Mouse (Mus musculus) neural tube, embryonic 12.5 days (tissue): ENCODE measurements at regions not wholly inside any gene's neighbourhood (a gene's known extent, or its start where the extent isn't known, plus 50 kb on each side); places are given as distances from the start of the nearest gene placed in this dataset.
A peak's percentile ranks its signal among the peaks of the same experiment; 100 is the strongest.
"Not testable (repeated sequence)": the region's sequence is repeated elsewhere in the genome, so short reads cannot be mapped to it uniquely, and the experiment has no call there.

ENCODE experiments used
- ATAC-seq: fragments of 200-750 bp; cut with Nextera tagmentation; 2 replicates; pipeline ENCODE4 v1.8.0; 2017; ENCODE audit warnings: low read depth, mild to moderate bottlenecking, moderate TSS enrichment, moderate library complexity; ENCODE audit not compliant: low FRiP score
- H3K27ac ChIP-seq: fragments of 300-500 bp; sonication (generic); 2 replicates; pipeline ENCODE4 v1.5.1; 2016
- H3K27me3 ChIP-seq: fragments of 300-500 bp; sonication (generic); replicated peaks from 2 replicates; pipeline ENCODE4 v1.6.1; 2016; ENCODE audit warnings: mild to moderate bottlenecking
- H3K36me3 ChIP-seq: fragments of 300-500 bp; sonication (generic); 2 replicates; pipeline ENCODE4 v1.6.1; 2016; ENCODE audit warnings: mild to moderate bottlenecking
- H3K4me1 ChIP-seq: fragments of 300-500 bp; sonication (generic); 2 replicates; pipeline ENCODE4 v1.6.1; 2016
- H3K4me2 ChIP-seq: fragments of 300-500 bp; sonication (generic); replicated peaks from 2 replicates; pipeline ENCODE4 v1.6.1; 2016; ENCODE audit warnings: mild to moderate bottlenecking
- H3K4me3 ChIP-seq: fragments of 300-500 bp; sonication (generic); 2 replicates; pipeline ENCODE4 v1.5.1; 2016
- H3K9ac ChIP-seq: fragments of 300-500 bp; sonication (generic); 2 replicates; pipeline ENCODE4 v1.6.1; 2016; ENCODE audit warnings: mild to moderate bottlenecking
- H3K9me3 ChIP-seq: fragments of 300-500 bp; sonication (generic); 2 replicates; pipeline ENCODE4 v1.6.1; 2016; ENCODE audit warnings: mild to moderate bottlenecking
- WGBS: fragments of 180-500 bp; shearing (Covaris S2); methylation state at CpG from one replicate; pipeline ENCODE4 v1.1.7; 2016; 5-methylcytosine and 5-hydroxymethylcytosine counted together

GRCm38 (mm10) chr8:26608001-26608400 lies 369.1 kb upstream of the Zfp703 start:
- no peak overlapping the region for H3K4me2 ChIP-seq
- ATAC-seq = no peak
- H3K9me3 ChIP-seq = peaks cover 14% of the 10 kb centered on the region; the same call in 1 of the 2 replicates
- WGBS = 88% methylated on average over 1 of the region's 1 CpGs
- H3K9ac ChIP-seq = no peak overlapping the region
- H3K27me3 ChIP-seq = no peaks in the 10 kb centered on the region
- H3K4me1 ChIP-seq = no peaks in the 10 kb centered on the region
- H3K27ac ChIP-seq = no peak overlapping the region
- no peak overlapping the region for H3K4me3 ChIP-seq
- no peaks in the 10 kb centered on the region for H3K36me3 ChIP-seq

- H3K9me3 ChIP-seq = peaks cover 14% of the 10 kb centered on the region; the same call in 1 of the 2 replicates
- H3K4me3 ChIP-seq = no peak overlapping the region
- no peak overlapping the region for H3K9ac ChIP-seq
- no peak overlapping the region for H3K4me2 ChIP-seq
- 70% methylated on average over 3 of the region's 3 CpGs for WGBS
- H3K36me3 ChIP-seq = no peaks in the 10 kb centered on the region
- no peak for ATAC-seq
- H3K4me1 ChIP-seq = no peaks in the 10 kb centered on the region
- H3K27me3 ChIP-seq = no peaks in the 10 kb centered on the region
- no peak overlapping the region for H3K27ac ChIP-seq
These were observed 368.5 kb upstream of the Zfp703 start for GRCm38 (mm10) chr8:26608588-26608987.

- ATAC-seq = no peak
- H3K27ac ChIP-seq = no peak overlapping the region
- no peaks in the 10 kb centered on the region for H3K4me1 ChIP-seq
- H3K27me3 ChIP-seq = no peaks in the 10 kb centered on the region
- no peaks in the 10 kb centered on the region for H3K36me3 ChIP-seq
- H3K9ac ChIP-seq = no peak overlapping the region
- no peak overlapping the region for H3K4me3 ChIP-seq
- no peak overlapping the region for H3K4me2 ChIP-seq
- peaks cover 6% of the 10 kb centered on the region; the same call in 1 of the 2 replicates for H3K9me3 ChIP-seq
These were observed 365.0 kb upstream of the Zfp703 start for GRCm38 (mm10) chr8:26612153-26612552.

- Histone ChIP-seq H3K27me3 (no peaks in the 10 kb centered on the region), H3K9me3 (no peaks in the 10 kb centered on the region), H3K4me3 (no peak overlapping the region), H3K27ac (peak overlapping the region; percentile 50; the same call in 1 of the 2 replicates), H3K4me2 (peak overlapping the region; percentile 45), H3K36me3 (no peaks in the 10 kb centered on the region), H3K4me1 (peaks cover 38% of the 10 kb centered on the region), H3K9ac (peak overlapping the region; percentile 33; the same call in 1 of the 2 replicates)
- ATAC-seq = peak; percentile 90
- WGBS = 4% methylated on average over 12 of the region's 12 CpGs
These were observed 354.6 kb upstream of the Zfp703 start for GRCm38 (mm10) chr8:26622311-26623052.

GRCm38 (mm10) chr8:26626186-26626585 lies 350.9 kb upstream of the Zfp703 start:
- H3K4me3 ChIP-seq = no peak overlapping the region
- no peaks in the 10 kb centered on the region for H3K36me3 ChIP-seq
- peaks cover 43% of the 10 kb centered on the region for H3K4me1 ChIP-seq
- H3K4me2 ChIP-seq = peak overlapping the region; percentile 44
- WGBS = 18% methylated on average over 14 of the region's 14 CpGs
- peak; percentile 56 for ATAC-seq
- no peak overlapping the region for H3K9ac ChIP-seq
- no peak overlapping the region for H3K27ac ChIP-seq
- no peaks in the 10 kb centered on the region for H3K9me3 ChIP-seq
- 0 out of 2 replicates have a peak, but pooled peaks cover 3% of the 10 kb centered on the region for H3K27me3 ChIP-seq

GRCm38 (mm10) chr8:26626651-26627077 lies 350.5 kb upstream of the Zfp703 start:
- WGBS = 12% methylated on average over 17 of the region's 17 CpGs

GRCm38 (mm10) chr8:26627191-26627891 lies 349.8 kb upstream of the Zfp703 start:
- no peaks in the 10 kb centered on the region for H3K36me3 ChIP-seq
- no peak overlapping the region for H3K9ac ChIP-seq
- H3K27me3 ChIP-seq = 0 out of 2 replicates have a peak, but pooled peaks cover 3% of the 10 kb centered on the region
- no peak overlapping the region for H3K4me3 ChIP-seq
- no peaks in the 10 kb centered on the region for H3K9me3 ChIP-seq
- H3K27ac ChIP-seq = peak overlapping the region; percentile 57; the same call in 1 of the 2 replicates
- 44% methylated on average over 18 of the region's 18 CpGs for WGBS
- ATAC-seq = no peak
- peak overlapping the region; percentile 44 for H3K4me2 ChIP-seq
- peaks cover 32% of the 10 kb centered on the region for H3K4me1 ChIP-seq

More at GRCm38 (mm10) chr8:26626651-26627077, 350.5 kb upstream of the Zfp703 start:
- Histone ChIP-seq H3K4me2 (peak overlapping the region; percentile 44), H3K36me3 (no peaks in the 10 kb centered on the region), H3K4me1 (peaks cover 39% of the 10 kb centered on the region), H3K9me3 (no peaks in the 10 kb centered on the region), H3K27me3 (0 out of 2 replicates have a peak, but pooled peaks cover 3% of the 10 kb centered on the region), H3K9ac (no peak overlapping the region), H3K27ac (peak overlapping the region; percentile 57; the same call in 1 of the 2 replicates), H3K4me3 (no peak overlapping the region)
- peak; percentile 17 for ATAC-seq

- H3K36me3 ChIP-seq = no peaks in the 10 kb centered on the region
- WGBS = 87% methylated on average over 2 of the region's 2 CpGs
- H3K4me1 ChIP-seq = peaks cover 23% of the 10 kb centered on the region
- H3K4me3 ChIP-seq = no peak overlapping the region
- H3K9me3 ChIP-seq = no peaks in the 10 kb centered on the region
- ATAC-seq = no peak
- 0 out of 2 replicates have a peak, but pooled peaks cover 6% of the 10 kb centered on the region for H3K27me3 ChIP-seq
- no peak overlapping the region for H3K9ac ChIP-seq
- no peak overlapping the region for H3K27ac ChIP-seq
- no peak overlapping the region for H3K4me2 ChIP-seq
These were observed 346.6 kb upstream of the Zfp703 start for GRCm38 (mm10) chr8:26630544-26630943.

- H3K36me3 ChIP-seq = no peaks in the 10 kb centered on the region
- 92% methylated on average over 1 of the region's 1 CpGs for WGBS
- H3K4me1 ChIP-seq = no peaks in the 10 kb centered on the region
- ATAC-seq = no peak
- H3K27ac ChIP-seq = no peak overlapping the region
- H3K9me3 ChIP-seq = no peaks in the 10 kb centered on the region
- no peak overlapping the region for H3K9ac ChIP-seq
- no peak overlapping the region for H3K4me2 ChIP-seq
- H3K27me3 ChIP-seq = 0 out of 2 replicates have a peak, but pooled peaks cover 3% of the 10 kb centered on the region
- H3K4me3 ChIP-seq = no peak overlapping the region
These were observed 341.4 kb upstream of the Zfp703 start for GRCm38 (mm10) chr8:26635701-26636100.

GRCm38 (mm10) chr8:26645375-26645774 lies 331.8 kb upstream of the Zfp703 start:
- WGBS = 82% methylated on average over 7 of the region's 7 CpGs

GRCm38 (mm10) chr8:26650287-26650686 lies 326.8 kb upstream of the Zfp703 start:
- no peak overlapping the region for H3K27ac ChIP-seq
- no peaks in the 10 kb centered on the region for H3K4me1 ChIP-seq
- no peaks in the 10 kb centered on the region for H3K9me3 ChIP-seq
- no peaks in the 10 kb centered on the region for H3K36me3 ChIP-seq
- no peak overlapping the region for H3K4me3 ChIP-seq
- H3K4me2 ChIP-seq = no peak overlapping the region
- 15% methylated on average over 1 of the region's 1 CpGs for WGBS
- H3K9ac ChIP-seq = no peak overlapping the region
- no peaks in the 10 kb centered on the region for H3K27me3 ChIP-seq
- no peak for ATAC-seq

More at GRCm38 (mm10) chr8:26645375-26645774, 331.8 kb upstream of the Zfp703 start:
- not testable (repeated sequence) for H3K27ac ChIP-seq, H3K36me3 ChIP-seq, H3K4me3 ChIP-seq, H3K9me3 ChIP-seq, H3K9ac ChIP-seq, ATAC-seq, H3K4me1 ChIP-seq, H3K27me3 ChIP-seq, H3K4me2 ChIP-seq

- ATAC-seq = peak; percentile 48; the same call in 1 of the 2 replicates
These were observed 321.2 kb upstream of the Zfp703 start for GRCm38 (mm10) chr8:26655897-26656296.

More at GRCm38 (mm10) chr8:26655897-26656296, 321.2 kb upstream of the Zfp703 start:
- no peak overlapping the region for H3K4me3 ChIP-seq
- H3K9ac ChIP-seq = no peak overlapping the region
- no peaks in the 10 kb centered on the region for H3K27me3 ChIP-seq
- H3K4me1 ChIP-seq = peaks cover 12% of the 10 kb centered on the region; the same call in 1 of the 2 replicates
- no peak overlapping the region for H3K27ac ChIP-seq
- H3K9me3 ChIP-seq = no peaks in the 10 kb centered on the region
- 10% methylated on average over 8 of the region's 8 CpGs for WGBS
- H3K4me2 ChIP-seq = no peak overlapping the region
- H3K36me3 ChIP-seq = no peaks in the 10 kb centered on the region
